Mouse (Mus musculus): ENCODE data around the gene Chd6.
"Not testable (repeated sequence)": the region's sequence is repeated elsewhere in the genome, so short reads cannot be mapped to it uniquely, and the experiment has no call there.

DNA sequence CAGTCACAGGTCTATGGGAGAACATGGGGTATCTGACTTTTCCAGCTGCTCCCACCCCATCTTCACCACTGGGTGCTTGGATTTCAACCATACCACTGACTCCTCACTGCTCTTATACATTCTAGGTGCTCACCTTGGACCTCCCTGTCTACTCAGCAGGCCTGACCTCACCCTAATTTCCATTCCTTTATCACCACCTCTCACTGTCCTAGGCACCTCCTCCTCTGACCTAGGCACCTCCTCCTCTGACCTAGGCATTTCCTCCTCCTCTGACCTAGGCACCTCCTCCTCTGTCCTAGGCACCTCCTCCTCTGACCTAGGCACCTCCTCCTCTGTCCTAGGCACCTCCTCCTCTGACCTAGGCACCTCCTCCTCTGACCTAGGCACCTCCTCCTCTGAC, 151.6 kb downstream of the Chd6 start:
- TF ChIP-seq CTCF (IDR thresholded peaks at IDR 0.05; ENCODE audit: low read depth); EP300 (optimal IDR thresholded peaks at IDR 0.05): not testable (repeated sequence)
